Mouse (Mus musculus): Measurements from ENCODE around the gene Trim14.

Trim14 gene

DNA sequence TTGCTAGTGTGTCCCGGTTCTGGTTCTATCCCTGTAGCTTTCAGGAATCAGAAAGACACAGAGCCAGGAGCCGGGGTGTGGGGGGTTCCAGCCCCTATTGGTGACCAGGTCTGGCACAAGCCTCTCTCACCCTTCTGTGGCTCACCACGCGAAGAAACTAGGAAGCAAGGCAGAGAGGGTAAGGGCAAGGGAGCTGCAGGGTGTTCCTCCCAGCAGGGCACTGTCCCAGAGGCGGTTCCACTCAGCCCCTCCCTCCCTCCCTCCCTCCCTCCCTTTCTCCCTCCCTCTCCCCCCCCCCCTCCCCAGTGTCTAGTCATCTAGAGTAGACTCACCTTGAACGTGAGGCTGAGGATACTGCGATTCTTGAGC lies 8.4 kb downstream of the Trim14 start:
- DNase-seq (ENCODE audit: low read depth): peak; percentile 74

DNA sequence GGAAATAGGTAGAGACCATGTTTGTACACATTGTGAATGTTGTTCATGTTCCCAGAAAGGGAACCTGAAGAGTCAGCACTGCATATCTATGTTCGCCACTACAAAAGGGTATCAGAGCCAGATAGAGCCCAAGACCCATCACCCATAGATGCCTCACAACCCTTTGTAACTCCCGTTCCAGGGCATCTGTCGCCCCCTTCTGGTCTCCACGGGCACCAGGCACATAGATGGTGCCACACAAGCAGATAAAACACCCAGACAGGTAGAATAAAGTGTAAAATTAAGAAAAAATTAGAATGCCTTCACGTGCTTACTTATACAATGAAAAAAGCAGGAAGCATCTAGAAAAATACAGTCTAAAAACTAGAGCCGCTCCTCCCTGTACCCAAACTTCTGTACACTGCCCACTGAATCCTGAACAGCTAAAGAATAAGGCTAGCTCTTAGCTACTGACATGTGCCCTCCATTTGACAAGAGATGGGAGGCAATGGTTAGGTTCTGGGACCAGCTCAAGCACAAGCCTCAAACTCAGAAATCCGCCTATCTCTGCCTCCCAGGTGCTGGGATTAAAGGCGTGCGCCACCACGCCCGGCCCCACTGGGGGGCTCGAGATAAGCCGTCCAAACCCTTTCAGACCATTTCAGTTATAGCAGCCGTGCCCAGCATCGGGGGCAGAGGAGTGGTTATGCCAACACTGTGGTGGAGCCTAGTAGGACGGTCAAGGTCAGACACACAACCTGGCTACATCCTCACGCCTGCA lies 9.0 kb downstream of the Trim14 start:
- peak; percentile 82 for DNase-seq (ENCODE audit: low read depth)

DNA sequence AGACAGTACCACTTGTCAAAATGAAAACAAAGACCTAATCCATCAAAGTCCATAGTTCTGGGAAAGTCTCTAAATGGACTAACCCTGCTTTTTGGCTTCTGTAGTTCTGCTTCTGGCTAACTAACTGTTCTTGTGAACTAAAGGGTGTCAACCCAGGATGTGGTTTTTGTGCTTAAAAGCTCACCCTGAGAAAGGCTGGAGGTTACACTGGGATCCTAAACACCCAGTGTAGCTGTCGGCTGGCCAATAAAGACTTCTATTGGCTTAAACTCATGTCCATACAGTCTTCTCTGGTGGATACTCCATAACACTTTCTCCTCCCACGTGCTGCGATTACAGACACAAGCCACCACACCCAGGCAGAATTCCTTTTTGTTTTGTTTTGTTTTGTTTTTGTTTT lies 9.7 kb downstream of the Trim14 start:
- DNase-seq (ENCODE audit: low read depth): peak; percentile 76

DNA sequence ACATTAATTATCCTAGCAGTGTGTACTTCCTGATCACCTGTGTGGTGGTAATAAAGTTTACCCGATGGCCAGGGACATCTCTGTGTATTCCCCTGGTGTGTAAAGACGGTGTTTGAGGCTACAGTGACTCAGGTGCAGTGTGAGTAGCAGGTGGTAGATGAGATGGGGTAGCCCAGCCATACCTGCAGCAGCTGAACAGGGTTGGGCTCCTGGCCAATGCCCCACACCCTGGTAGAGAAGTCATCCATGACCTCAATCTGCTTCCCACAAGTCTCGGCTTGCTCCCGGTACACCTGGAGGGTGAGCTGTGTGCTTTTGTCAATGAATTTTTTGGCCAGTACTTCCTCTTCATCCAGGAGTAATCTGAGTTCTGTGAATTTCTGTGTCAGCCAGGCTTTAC lies 12.6 kb downstream of the Trim14 start:
- DNase-seq (ENCODE audit: low read depth): no peak

- DNase-seq (ENCODE audit: low read depth): no peak
Observed at GRCm38 (mm10) chr4:46521457-46521856, 14.5 kb downstream of the Trim14 start.

GRCm38 (mm10) chr4:46520491-46520890 lies 15.4 kb downstream of the Trim14 start:
- DNase-seq (ENCODE audit: low read depth): no peak

DNA sequence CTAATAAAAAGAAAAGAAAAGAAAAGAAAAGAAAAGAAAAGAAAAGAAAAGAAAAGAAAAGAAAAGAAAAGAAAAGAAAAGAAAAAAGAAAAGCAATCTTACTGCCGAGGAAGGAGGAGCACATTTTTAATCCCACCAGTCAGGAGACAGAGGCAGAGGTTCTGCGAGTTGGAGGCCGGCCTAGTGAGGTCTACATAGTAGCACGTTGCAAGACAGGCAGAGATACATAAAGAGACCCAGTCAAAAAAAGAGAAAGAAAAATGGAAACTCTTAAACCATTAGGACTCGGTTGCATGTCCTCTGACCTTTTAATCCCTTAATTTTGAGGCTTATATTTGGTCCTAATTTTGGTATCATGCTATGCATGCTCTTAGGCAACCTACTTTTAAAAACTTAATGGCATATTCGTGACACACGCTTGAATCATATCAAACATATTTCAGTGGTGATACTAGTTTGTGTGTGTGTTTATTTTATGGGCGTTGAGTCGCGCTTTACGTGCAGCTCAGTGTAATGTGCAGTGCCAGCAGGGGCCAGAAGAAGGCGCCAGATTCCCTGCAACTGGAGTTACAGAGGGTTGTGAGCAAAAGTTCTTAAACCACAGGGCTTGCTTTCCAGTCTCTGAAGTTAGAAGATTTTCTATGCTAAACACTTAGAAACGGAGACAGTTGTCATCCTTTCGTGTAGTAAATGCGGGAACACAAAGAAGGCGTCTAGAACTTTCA lies 28.0 kb downstream of the Trim14 start:
- DNase-seq (ENCODE audit: low read depth): peak; percentile 93

GRCm38 (mm10) chr4:46506801-46507610 lies 28.9 kb downstream of the Trim14 start:
- DNase-seq (ENCODE audit: low read depth): peak; percentile 95

GRCm38 (mm10) chr4:46505361-46506057 lies 30.4 kb downstream of the Trim14 start:
- no peak for DNase-seq (ENCODE audit: low read depth)

- no peak for DNase-seq (ENCODE audit: low read depth)
Observed at GRCm38 (mm10) chr4:46503881-46504280, 32.1 kb downstream of the Trim14 start.

DNA sequence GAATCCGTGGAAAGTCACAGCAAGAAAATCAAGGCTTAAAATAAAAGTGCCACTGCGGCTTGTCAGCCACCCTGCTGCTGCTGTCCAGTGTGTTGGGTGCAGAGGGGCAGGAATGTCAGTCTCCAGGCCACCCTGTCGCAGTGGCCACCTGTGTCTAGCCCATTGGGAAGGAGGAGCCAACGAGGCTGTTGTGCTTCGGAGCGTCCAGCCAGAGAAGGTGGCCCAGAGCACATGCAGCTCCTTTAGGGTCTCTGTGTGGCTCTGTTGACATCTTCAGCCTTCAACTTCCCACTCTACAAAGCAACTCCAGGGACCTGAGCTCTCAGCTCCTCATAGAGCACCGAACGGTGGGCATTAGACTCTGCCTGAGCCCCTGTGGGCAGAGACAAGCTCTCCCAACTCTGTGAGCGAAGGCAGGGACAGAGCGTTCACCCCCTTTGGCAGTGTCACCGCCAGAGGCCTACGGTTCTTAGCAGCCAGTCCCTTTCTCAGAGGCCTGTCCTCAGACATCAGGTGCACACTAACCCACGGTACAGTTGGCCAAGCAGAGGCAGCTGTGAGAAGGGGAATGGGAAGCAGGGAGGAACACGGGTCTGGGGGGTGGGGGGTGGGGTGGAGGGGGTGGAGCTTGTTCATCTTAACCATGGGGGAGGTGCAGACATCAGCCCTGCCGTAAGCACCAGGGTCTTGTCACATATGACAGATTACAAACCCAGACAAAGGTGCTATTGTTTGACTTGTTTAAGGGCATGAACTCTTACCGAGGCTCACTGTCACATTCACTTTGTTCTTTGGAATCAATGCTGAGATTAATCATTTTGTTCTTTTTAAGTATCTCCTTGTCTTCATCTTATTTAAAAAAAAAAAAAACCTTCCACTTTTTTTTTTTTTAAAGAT lies 33.1 kb downstream of the Trim14 start:
- no peak for DNase-seq (ENCODE audit: low read depth)

- DNase-seq (ENCODE audit: low read depth): peak; percentile 81
Observed at GRCm38 (mm10) chr4:46498976-46499375, 37.0 kb downstream of the Trim14 start.

- no peak for DNase-seq (ENCODE audit: low read depth)
Observed at GRCm38 (mm10) chr4:46498511-46498910, 37.4 kb downstream of the Trim14 start.

DNA sequence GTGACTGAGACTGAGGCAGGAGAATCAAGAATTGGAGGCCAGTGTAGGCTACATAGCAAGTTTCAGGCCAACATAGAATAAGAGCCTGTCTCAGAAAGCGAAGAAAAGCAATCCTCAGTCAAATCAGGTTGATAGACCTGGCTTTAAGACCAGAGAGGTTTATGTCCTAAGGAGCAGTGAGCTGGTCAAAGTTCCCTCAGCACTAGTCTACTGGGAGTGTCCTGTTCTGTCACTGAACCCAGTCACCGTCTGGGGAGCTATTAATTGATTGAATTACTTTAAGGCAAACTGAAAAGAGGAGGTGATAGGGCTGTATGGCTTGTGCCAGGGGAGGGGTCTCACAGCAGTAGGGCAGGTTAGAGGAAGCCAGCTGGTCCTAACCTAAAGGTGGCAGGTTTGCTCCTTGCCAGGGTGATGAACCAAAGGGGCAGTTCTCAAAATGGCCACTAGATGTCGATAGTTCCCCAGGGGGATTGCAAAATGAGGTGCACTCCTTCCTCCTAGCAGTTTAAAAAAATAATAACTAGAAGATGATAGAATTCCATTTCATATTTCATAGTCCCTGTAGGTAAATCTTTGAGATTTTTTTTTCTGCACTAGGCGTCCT lies 38.6 kb downstream of the Trim14 start:
- peak; percentile 93 for DNase-seq (ENCODE audit: low read depth)

GRCm38 (mm10) chr4:46495543-46495942 lies 40.4 kb downstream of the Trim14 start:
- DNase-seq (ENCODE audit: low read depth): no peak

- DNase-seq (ENCODE audit: low read depth): no peak
Observed at GRCm38 (mm10) chr4:46493071-46493470, 42.9 kb downstream of the Trim14 start.

- peak; percentile 96 for DNase-seq (ENCODE audit: low read depth)
Observed at GRCm38 (mm10) chr4:46489028-46489925, 46.7 kb downstream of the Trim14 start, which contains the start of gene Nans. TSS of gene Nans (plus strand) at chr4:46489248.

- DNase-seq (ENCODE audit: low read depth): no peak
Observed at GRCm38 (mm10) chr4:46487348-46487747, 48.6 kb downstream of the Trim14 start.

DNA sequence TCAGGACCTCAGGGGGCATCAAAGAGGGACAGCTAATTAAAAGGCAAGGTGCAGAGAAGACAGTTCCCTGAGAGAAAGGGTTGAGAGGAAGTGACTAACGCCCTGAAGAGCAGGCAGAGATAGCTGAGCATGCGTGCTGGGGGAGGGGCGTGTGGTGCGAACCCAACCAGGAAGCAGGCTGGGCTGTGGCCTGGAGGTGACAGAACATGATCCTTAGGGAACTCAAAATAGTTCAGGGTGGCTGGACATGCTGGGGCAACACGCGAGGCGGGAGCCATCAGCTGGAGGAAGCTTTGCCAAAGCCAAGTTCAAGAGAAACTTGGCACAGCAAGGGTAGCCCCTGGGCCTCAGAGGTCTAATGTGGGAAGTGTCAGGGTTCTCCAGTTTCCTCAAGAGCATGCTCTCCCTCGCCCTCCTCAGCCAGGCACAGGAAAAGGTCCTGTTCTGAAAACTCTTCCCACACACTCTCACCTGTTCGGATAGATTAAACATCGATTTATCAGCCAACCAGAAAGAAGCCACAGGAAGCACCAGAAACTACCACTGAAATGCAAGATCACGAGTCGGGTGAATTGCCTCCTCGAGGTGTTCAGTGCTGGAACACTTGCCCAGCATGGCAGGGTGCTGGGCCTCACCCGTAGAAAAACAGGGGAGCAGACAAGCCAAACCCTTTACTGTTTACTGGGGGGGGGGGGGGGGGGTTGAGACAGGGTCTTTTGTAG lies 50.1 kb downstream of the Trim14 start:
- peak; percentile 91 for DNase-seq (ENCODE audit: low read depth)
